Mouse (Mus musculus): ENCODE results near the gene Map3k4.

- TF ChIP-seq CTCF (IDR thresholded peaks at IDR 0.05; ENCODE audit: low read depth), result no peak
- no peak for TF ChIP-seq EP300 (optimal IDR thresholded peaks at IDR 0.05)
Measured at GRCm38 (mm10) chr17:12216224-12216623, 102.4 kb downstream of the Map3k4 start.
